Mouse (Mus musculus): ENCODE measurements around the gene Efcab1. TPM values are rescaled to one million over a fixed set of nuclear protein-coding genes. Genes with fewer than 3 reads are reported as not detected.

Gene Efcab1
- polyA plus RNA-seq, 1 experiment from 2014 or later = 14.6 TPM

DNA sequence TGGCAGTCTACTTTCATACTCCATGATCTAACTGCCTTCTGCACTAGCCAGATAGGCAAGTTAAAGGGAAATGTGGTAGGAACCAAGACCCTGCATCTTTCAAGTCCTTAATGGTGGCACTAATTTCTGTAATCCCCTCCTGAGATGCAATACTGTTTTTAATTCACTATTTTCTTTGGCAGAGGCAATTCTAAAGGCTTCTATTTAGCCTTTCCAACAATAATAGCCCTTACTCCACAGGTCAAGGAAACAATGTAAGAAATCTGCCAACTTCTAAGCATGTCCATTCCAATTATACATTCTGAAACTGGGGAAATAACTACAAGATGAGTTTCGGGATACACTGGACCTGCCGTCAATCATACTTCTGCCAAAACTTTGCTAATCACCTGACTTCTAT lies 72.8 kb downstream of the Efcab1 start:
- DNase-seq (ENCODE audit: low spot score) (no peak), ATAC-seq (no peak)
- Histone ChIP-seq H3K27me3 (replicated peaks; ENCODE audit: control insufficient read depth, insufficient read depth, low read length) (no peaks in the 10 kb centered on the region), H3K36me3 (ENCODE audit: control insufficient read depth, insufficient read depth, low read length) (no peaks in the 10 kb centered on the region), H3K27ac (ENCODE audit: low read depth, low read length) (no peak overlapping the region), H3K4me3 (ENCODE audit: low read depth, low read length) (no peak overlapping the region), H3K4me1 (ENCODE audit: control insufficient read depth, insufficient read depth, low read length) (no peaks in the 10 kb centered on the region), H3K9me3 (replicated peaks; ENCODE audit: control insufficient read depth, low read length) (no peaks in the 10 kb centered on the region), H3K9ac (ENCODE audit: low read length) (no peak overlapping the region), H3K4me2 (ENCODE audit: low read length) (no peak overlapping the region)
- 95% methylated on average over 2 of the region's 2 CpGs for WGBS

DNA sequence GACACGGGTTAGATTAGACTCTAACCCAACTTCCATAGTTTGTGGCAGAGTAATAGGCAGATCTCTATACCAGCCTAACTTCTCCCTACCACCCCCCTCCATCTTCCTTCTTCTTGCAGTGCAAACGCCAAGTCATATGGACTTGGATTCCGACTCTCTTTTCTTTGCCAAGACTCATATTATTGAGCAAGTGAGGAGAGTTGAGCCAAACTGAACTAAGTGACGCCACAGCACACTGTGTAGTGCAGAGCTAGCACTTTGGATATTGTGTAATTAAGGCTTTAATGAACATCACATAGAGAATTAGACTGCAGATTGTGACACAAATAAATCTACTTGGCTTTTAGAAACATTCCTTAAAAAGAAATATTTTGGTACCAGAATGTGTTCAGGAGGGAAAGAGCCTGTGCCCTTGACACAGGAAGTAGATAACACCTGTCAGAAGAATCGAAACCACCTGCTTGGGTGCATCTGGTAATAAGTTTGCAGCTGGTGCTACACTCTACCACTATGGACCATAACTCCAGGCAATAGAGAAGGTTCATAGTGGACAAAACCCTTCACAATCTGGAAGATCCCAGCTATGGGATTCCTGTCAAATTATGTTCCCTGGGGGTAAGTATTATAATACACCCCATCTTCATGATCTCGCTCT lies 83.3 kb downstream of the Efcab1 start:
- H3K9me3 ChIP-seq (replicated peaks; ENCODE audit: control insufficient read depth, low read length) = no peaks in the 10 kb centered on the region
- no peak overlapping the region for H3K4me3 ChIP-seq (ENCODE audit: low read depth, low read length)
- no peaks in the 10 kb centered on the region for H3K36me3 ChIP-seq (ENCODE audit: control insufficient read depth, insufficient read depth, low read length)
- no peaks in the 10 kb centered on the region for H3K27me3 ChIP-seq (replicated peaks; ENCODE audit: control insufficient read depth, insufficient read depth, low read length)
- no peak overlapping the region for H3K9ac ChIP-seq (ENCODE audit: low read length)
- no peak overlapping the region for H3K4me2 ChIP-seq (ENCODE audit: low read length)
- H3K27ac ChIP-seq (ENCODE audit: low read depth, low read length) = no peak overlapping the region
- DNase-seq (ENCODE audit: low spot score) (peak; percentile 44), ATAC-seq (no peak; the same call in 1 of the 2 replicates)
- no peaks in the 10 kb centered on the region for H3K4me1 ChIP-seq (ENCODE audit: control insufficient read depth, insufficient read depth, low read length)
- 81% methylated on average over 6 of the region's 6 CpGs for WGBS

DNA sequence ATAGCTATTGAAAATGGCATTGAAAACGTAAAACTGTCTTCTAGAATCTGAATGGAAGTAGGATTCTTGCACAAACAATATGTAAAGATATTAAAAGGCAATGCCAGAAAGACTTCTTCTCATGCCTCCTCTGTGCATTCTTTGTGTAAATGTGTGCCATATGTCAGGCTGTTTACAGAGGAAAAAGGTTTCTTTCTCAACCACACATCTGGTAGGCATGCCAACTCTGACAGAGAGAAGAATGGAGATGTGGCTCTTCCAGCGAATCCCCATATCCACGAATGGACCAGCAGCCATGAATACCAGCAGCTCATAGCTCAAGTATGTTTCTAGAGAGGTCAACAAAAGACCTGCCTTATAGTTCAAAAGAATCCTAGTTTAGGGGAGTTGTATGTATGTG lies 84.6 kb downstream of the Efcab1 start:
- Histone ChIP-seq H3K9ac (ENCODE audit: low read length) (no peak overlapping the region), H3K27ac (ENCODE audit: low read depth, low read length) (no peak overlapping the region), H3K4me1 (ENCODE audit: control insufficient read depth, insufficient read depth, low read length) (no peaks in the 10 kb centered on the region), H3K27me3 (replicated peaks; ENCODE audit: control insufficient read depth, insufficient read depth, low read length) (no peaks in the 10 kb centered on the region), H3K4me2 (ENCODE audit: low read length) (no peak overlapping the region), H3K4me3 (ENCODE audit: low read depth, low read length) (no peak overlapping the region), H3K36me3 (ENCODE audit: control insufficient read depth, insufficient read depth, low read length) (no peaks in the 10 kb centered on the region), H3K9me3 (replicated peaks; ENCODE audit: control insufficient read depth, low read length) (no peaks in the 10 kb centered on the region)
- WGBS = 71% methylated on average over 3 of the region's 3 CpGs
- DNase-seq (ENCODE audit: low spot score) (no peak), ATAC-seq (no peak)

DNA sequence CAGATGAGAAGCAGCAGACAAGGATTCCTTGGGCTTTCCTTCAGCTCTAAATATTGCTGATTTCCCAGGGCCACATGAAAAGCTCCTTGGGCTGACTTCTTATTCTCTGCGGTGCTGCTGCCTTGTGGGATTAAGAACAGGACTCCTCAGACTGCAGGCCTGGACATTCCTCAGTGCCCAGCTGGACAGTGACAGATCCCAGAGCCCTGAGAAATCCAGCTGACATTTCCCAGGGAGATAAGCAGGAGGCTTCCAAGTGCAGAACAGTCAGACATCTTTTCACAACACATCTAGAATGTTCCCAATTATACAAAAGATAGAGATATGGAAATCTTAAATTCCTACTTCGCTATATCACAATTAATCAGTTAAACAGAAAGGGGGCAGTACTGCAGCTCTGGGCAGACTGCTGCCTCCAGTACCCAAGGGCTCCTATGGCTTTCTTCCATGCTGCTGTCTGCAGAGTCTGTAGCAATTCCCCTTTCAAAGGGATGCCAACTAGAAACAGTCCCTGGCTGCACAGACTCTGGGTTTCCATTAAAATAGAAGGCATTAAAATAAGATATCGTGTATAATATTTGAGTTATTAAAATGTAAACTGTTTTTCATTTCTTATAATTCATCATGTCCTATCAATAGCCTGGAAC lies 86.2 kb downstream of the Efcab1 start:
- Histone ChIP-seq H3K27ac (ENCODE audit: low read depth, low read length) (no peak overlapping the region), H3K9me3 (replicated peaks; ENCODE audit: control insufficient read depth, low read length) (no peaks in the 10 kb centered on the region), H3K36me3 (ENCODE audit: control insufficient read depth, insufficient read depth, low read length) (no peaks in the 10 kb centered on the region), H3K4me3 (ENCODE audit: low read depth, low read length) (no peak overlapping the region), H3K4me2 (ENCODE audit: low read length) (no peak overlapping the region), H3K27me3 (replicated peaks; ENCODE audit: control insufficient read depth, insufficient read depth, low read length) (no peaks in the 10 kb centered on the region), H3K4me1 (ENCODE audit: control insufficient read depth, insufficient read depth, low read length) (no peaks in the 10 kb centered on the region), H3K9ac (ENCODE audit: low read length) (no peak overlapping the region)
- DNase-seq (ENCODE audit: low spot score) (peak; percentile 0), ATAC-seq (no peak)
- 76% methylated on average over 3 of the region's 3 CpGs for WGBS

DNA sequence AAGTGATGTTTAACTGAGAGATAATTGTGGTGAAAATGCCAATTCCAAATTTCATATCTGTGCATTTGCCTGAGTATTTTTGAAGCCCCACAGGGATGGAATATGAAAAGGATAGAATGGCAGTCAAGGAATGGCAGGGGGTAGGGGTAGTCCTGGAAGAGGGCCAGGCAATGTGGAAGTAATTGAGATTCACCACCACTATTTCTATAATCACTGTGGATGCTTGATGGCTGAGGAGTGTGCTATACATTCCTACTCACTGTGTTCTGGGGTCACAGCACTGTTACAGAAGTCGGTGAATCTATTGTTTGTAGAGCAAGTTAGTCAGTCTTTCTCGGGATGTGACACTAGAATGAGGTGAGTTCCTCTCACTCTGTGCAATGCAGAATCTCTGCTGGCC lies 108.3 kb downstream of the Efcab1 start:
- Histone ChIP-seq H3K4me3 (ENCODE audit: low read depth, low read length) (no peak overlapping the region), H3K4me2 (ENCODE audit: low read length) (no peak overlapping the region), H3K27ac (ENCODE audit: low read depth, low read length) (no peak overlapping the region), H3K9ac (ENCODE audit: low read length) (no peak overlapping the region), H3K27me3 (replicated peaks; ENCODE audit: control insufficient read depth, insufficient read depth, low read length) (no peaks in the 10 kb centered on the region), H3K9me3 (replicated peaks; ENCODE audit: control insufficient read depth, low read length) (no peaks in the 10 kb centered on the region), H3K36me3 (ENCODE audit: control insufficient read depth, insufficient read depth, low read length) (no peaks in the 10 kb centered on the region), H3K4me1 (ENCODE audit: control insufficient read depth, insufficient read depth, low read length) (no peaks in the 10 kb centered on the region)
- no peak for ATAC-seq
- no peak for DNase-seq (ENCODE audit: low spot score)
- WGBS = 71% methylated on average over 2 of the region's 2 CpGs

Data from forebrain, embryonic 14.5 days (tissue).